ENCODE assay signal across 29 mouse cellular contexts in the genomic region with DNA sequence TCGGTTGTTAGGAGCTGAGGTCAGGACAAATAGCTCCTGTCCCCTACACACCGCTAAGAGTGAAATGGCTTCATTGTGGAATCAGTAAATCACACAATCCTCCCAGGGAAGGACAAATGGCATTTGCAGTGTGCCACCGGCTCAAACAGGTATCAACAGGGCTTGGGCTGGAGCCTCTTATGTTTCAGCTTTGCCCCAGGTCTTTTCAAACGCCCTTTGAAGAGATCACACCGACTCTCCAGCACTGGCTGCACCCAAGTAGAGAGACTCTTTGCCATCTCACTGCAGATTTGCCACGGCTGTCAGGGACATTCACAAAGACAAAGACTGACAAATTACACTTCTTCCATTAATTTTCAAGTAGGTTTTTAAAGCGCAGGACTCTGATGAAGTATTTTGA.
DNase-seq lines count a peak whose midpoint lies in the region; ATAC-seq and TF ChIP-seq lines count a peak whose summit lies in the region.
"Had no signal": no experiment of that assay in that cellular context is flagged by ENCODE, and none has a peak within 500 bp of the region (broad histone marks: within the 10 kb centered on the region; RNA-seq: fewer than 3 reads in every experiment).

No protein-coding gene starts in this region.

- H3K4me2 ChIP-seq in midbrain, embryonic 11.5 days = no peak overlapping the region
- H3K4me2 ChIP-seq in midbrain, postnatal 0 days (ENCODE audit: low read depth, low read length, poor library complexity, severe bottlenecking) = no peak overlapping the region
- no peak overlapping the region for H3K4me2 ChIP-seq in midbrain, embryonic 14.5 days (ENCODE audit: low read length)
- H3K4me2 ChIP-seq: forebrain, embryonic 13.5 days; heart, embryonic 13.5 days; hindbrain, embryonic 14.5 days; kidney, embryonic 15.5 days; liver, embryonic 13.5 days; neural tube, embryonic 15.5 days; stomach, embryonic 15.5 days had no signal

- no peaks in the 10 kb centered on the region for H3K36me3 ChIP-seq in midbrain, embryonic 11.5 days (ENCODE audit: control insufficient read depth, insufficient read depth, low read length)
- no peaks in the 10 kb centered on the region for H3K36me3 ChIP-seq in midbrain, postnatal 0 days (ENCODE audit: insufficient read depth, low read length)
- H3K36me3 ChIP-seq in midbrain, embryonic 14.5 days (ENCODE audit: control insufficient read depth, insufficient read depth, low read length) = no peaks in the 10 kb centered on the region
- H3K36me3 ChIP-seq: heart, embryonic 13.5 days; kidney, embryonic 15.5 days; liver, embryonic 13.5 days; neural tube, embryonic 15.5 days; stomach, embryonic 15.5 days had no signal

- no peak overlapping the region for H3K4me3 ChIP-seq in midbrain, embryonic 11.5 days (ENCODE audit: low read depth, low read length)
- H3K4me3 ChIP-seq in midbrain, postnatal 0 days (ENCODE audit: low read depth, low read length) = no peak overlapping the region
- no peak overlapping the region for H3K4me3 ChIP-seq in midbrain, embryonic 14.5 days (replicated peaks; ENCODE audit: low read depth, low read length)
- H3K4me3 ChIP-seq: forebrain, embryonic 13.5 days; heart, embryonic 13.5 days; kidney, embryonic 15.5 days; liver, embryonic 13.5 days; megakaryocyte, embryonic 14.5 days; neural tube, embryonic 15.5 days; stomach, embryonic 15.5 days had no signal

- no peak overlapping the region for H3K27ac ChIP-seq in midbrain, embryonic 11.5 days (ENCODE audit: low read depth, low read length)
- H3K27ac ChIP-seq in midbrain, postnatal 0 days (ENCODE audit: low read depth, low read length) = no peak overlapping the region
- H3K27ac ChIP-seq in midbrain, embryonic 14.5 days (replicated peaks; ENCODE audit: low read depth, low read length) = no peak overlapping the region
- H3K27ac ChIP-seq: forebrain, embryonic 13.5 days; heart, embryonic 13.5 days; hindbrain, embryonic 14.5 days; kidney, embryonic 15.5 days; liver, embryonic 13.5 days; neural tube, embryonic 15.5 days; stomach, embryonic 15.5 days had no signal

- no peaks in the 10 kb centered on the region for H3K27me3 ChIP-seq in midbrain, embryonic 11.5 days (ENCODE audit: control insufficient read depth, insufficient read depth, low read length)
- H3K27me3 ChIP-seq in midbrain, postnatal 0 days (ENCODE audit: insufficient read depth, low read length) = no peaks in the 10 kb centered on the region
- H3K27me3 ChIP-seq in midbrain, embryonic 14.5 days (ENCODE audit: control insufficient read depth, insufficient read depth, low read length) = no peaks in the 10 kb centered on the region
- H3K27me3 ChIP-seq: forebrain, embryonic 13.5 days; heart, embryonic 13.5 days; kidney, embryonic 15.5 days; liver, embryonic 13.5 days; megakaryocyte, embryonic 14.5 days; neural tube, embryonic 15.5 days; stomach, embryonic 15.5 days had no signal

- H3K9me3 ChIP-seq in midbrain, embryonic 11.5 days (ENCODE audit: control insufficient read depth, low read length) = no peaks in the 10 kb centered on the region
- H3K9me3 ChIP-seq in midbrain, postnatal 0 days (ENCODE audit: low read length) = no peaks in the 10 kb centered on the region
- no peaks in the 10 kb centered on the region for H3K9me3 ChIP-seq in midbrain, embryonic 14.5 days (ENCODE audit: control insufficient read depth, low read length)
- H3K9me3 ChIP-seq: forebrain, embryonic 13.5 days; heart, embryonic 13.5 days; kidney, embryonic 15.5 days; liver, embryonic 13.5 days; megakaryocyte, embryonic 14.5 days; neural tube, embryonic 15.5 days; stomach, embryonic 15.5 days had no signal

- intact Hi-C loops in left cerebral cortex, postnatal 10 days (cut with DNase I) = loop anchor here (10.0 kb wide), 1 partner anchor 332 kb away; no protein-coding TSS in a partner anchor

- no peak for ATAC-seq in midbrain, embryonic 11.5 days (ENCODE audit: low FRiP score)
- no peak for ATAC-seq in midbrain, postnatal 0 days (ENCODE audit: low FRiP score)
- no peak for ATAC-seq in midbrain, embryonic 14.5 days (ENCODE audit: low FRiP score, low TSS enrichment)
- ATAC-seq: forebrain, embryonic 13.5 days; lung, postnatal 0 days had no signal

- H3K9ac ChIP-seq in midbrain, embryonic 11.5 days (ENCODE audit: low read length) = no peak overlapping the region
- H3K9ac ChIP-seq in midbrain, postnatal 0 days (replicated peaks; ENCODE audit: low read length, poor library complexity, severe bottlenecking) = no peak overlapping the region
- no peak overlapping the region for H3K9ac ChIP-seq in midbrain, embryonic 14.5 days (replicated peaks; ENCODE audit: low read length)
- H3K9ac ChIP-seq: forebrain, embryonic 13.5 days; heart, embryonic 13.5 days; hindbrain, embryonic 14.5 days; kidney, embryonic 15.5 days; liver, embryonic 13.5 days; neural tube, embryonic 15.5 days; stomach, embryonic 15.5 days had no signal

- no peak for TF ChIP-seq CTCF in midbrain, postnatal 0 days (IDR thresholded peaks at IDR 0.05)

- no peaks in the 10 kb centered on the region for H3K4me1 ChIP-seq in midbrain, embryonic 11.5 days (ENCODE audit: control insufficient read depth, insufficient read depth, low read length)
- H3K4me1 ChIP-seq in midbrain, postnatal 0 days (ENCODE audit: insufficient read depth, low read length) = no peaks in the 10 kb centered on the region
- H3K4me1 ChIP-seq in midbrain, embryonic 14.5 days (ENCODE audit: control insufficient read depth, insufficient read depth, low read length) = peaks cover 4% of the 10 kb centered on the region; the same call in 1 of the 2 replicates
- H3K4me1 ChIP-seq: forebrain, embryonic 13.5 days; heart, embryonic 13.5 days; kidney, embryonic 15.5 days; liver, embryonic 13.5 days; megakaryocyte, embryonic 14.5 days; neural tube, embryonic 15.5 days; stomach, embryonic 15.5 days had no signal

- peak; percentile 15 for DNase-seq in embryo, embryonic 10.5 days (ENCODE audit: low spot score)
- no peak for DNase-seq in embryo, embryonic 10 days (ENCODE audit: low spot score)
- peak; percentile 76 for DNase-seq in midbrain, embryonic 11.5 days (ENCODE audit: low spot score, missing footprints)
- DNase-seq in midbrain, postnatal 0 days (ENCODE audit: low spot score) = no peak
- peak; percentile 52 for DNase-seq in midbrain, embryonic 14.5 days
- DNase-seq in left cerebral cortex, postnatal 10 days (ENCODE audit: extremely low spot score in 1 of 2, low spot score in 2 of 2) = no peak
- DNase-seq in left cerebral cortex, adult 18-20 months (ENCODE audit: low spot score in 2 of 2) = no peak
- DNase-seq: adrenal gland, adult 8-10 months; cerebellum, adult 9-10 months; cerebellum, postnatal 36 days; gastrocnemius, postnatal 10 days; heart, postnatal 10 days; kidney, adult 18-20 months; kidney, postnatal 25 days; left cerebral cortex, postnatal 4 days; liver, embryonic 13.5 days; lung, adult 18-20 months; lung, postnatal 4 days; retina, postnatal 1 day; right cerebral cortex, postnatal 14 days; thymus, postnatal 14 days had no signal

- 22% methylated on average over 7 of the region's 7 CpGs for WGBS in midbrain, embryonic 11.5 days
- WGBS in midbrain, postnatal 0 days = 27% methylated on average over 7 of the region's 7 CpGs
- 13% methylated on average over 7 of the region's 7 CpGs for WGBS in midbrain, embryonic 14.5 days

Comparison
In these comparisons a context has a peak if more than half of its experiments do, and no peak if none do; other contexts are left out.
1. DNase-seq: peak in embryo, embryonic 10.5 days (single experiment), midbrain, embryonic 11.5 days (single experiment) and midbrain, embryonic 14.5 days (single experiment); none in embryo, embryonic 10 days (single experiment), midbrain, postnatal 0 days (single experiment), left cerebral cortex, postnatal 10 days (0 of 2) and left cerebral cortex, adult 18-20 months (0 of 2).